Mouse (Mus musculus) cerebellum, adult 2 months (tissue): ENCODE data around the gene Nr1h2. TPM values are rescaled to one million over a fixed set of nuclear protein-coding genes. Genes with fewer than 3 reads are reported as not detected.

Experiments used
- DNase-seq, 2 experiments: peaks; one replicate each; pipeline ENCODE4 v3.0.0; 2021
- H3K27ac ChIP-seq: fragments of 200-500 bp; 2 replicates; pipeline ENCODE4 v1.5.1; 2012; ENCODE audit warnings: low read length, control low read depth, inconsistent platforms; ENCODE audit not compliant: insufficient read depth
- H3K27me3 ChIP-seq: fragments of 200-500 bp; 2 replicates; pipeline ENCODE4 v1.6.1; 2012; ENCODE audit warnings: inconsistent platforms, mild to moderate bottlenecking, low read length, moderate library complexity; ENCODE audit not compliant: control insufficient read depth, insufficient read depth
- H3K4me1 ChIP-seq: fragments of 200-500 bp; 2 replicates; pipeline ENCODE4 v1.6.1; 2011; ENCODE audit warnings: low read length; ENCODE audit not compliant: control insufficient read depth, insufficient read depth
- H3K4me3 ChIP-seq: fragments of 200-500 bp; replicated peaks from 2 replicates; pipeline ENCODE3; 2011; ENCODE audit warnings: mild to moderate bottlenecking, low read depth, low read length, control low read depth; ENCODE audit not compliant: insufficient read depth
- CTCF ChIP-seq: fragments of 200-500 bp; IDR thresholded peaks from 2 replicates; pipeline ENCODE4 v1.5.1; 2011; ENCODE audit warnings: low read depth, mild to moderate bottlenecking, control low read depth, low read length, moderate library complexity, borderline replicate concordance; ENCODE audit not compliant: insufficient read depth
- POLR2A ChIP-seq: fragments of 200-500 bp; IDR thresholded peaks from 2 replicates; pipeline ENCODE4 v1.6.1; 2011; ENCODE audit warnings: low read length, control low read depth, borderline replicate concordance; ENCODE audit not compliant: insufficient read depth
- WGBS: fragments of 180-500 bp; shearing (Covaris S2); methylation state at CpG from one replicate; pipeline ENCODE4 v1.1.7; 2018; 5-methylcytosine and 5-hydroxymethylcytosine counted together
- polyA plus RNA-seq: library from polyadenylated mRNA; depleted of rRNA; stranded (reverse); fragments of >200 nt; gene quantifications from 2 replicates; pipeline ENCODE4 v1.2.3, GENCODE M21; 2012

Gene Nr1h2
- polyA plus RNA-seq, 1 experiment = 106 TPM

DNA sequence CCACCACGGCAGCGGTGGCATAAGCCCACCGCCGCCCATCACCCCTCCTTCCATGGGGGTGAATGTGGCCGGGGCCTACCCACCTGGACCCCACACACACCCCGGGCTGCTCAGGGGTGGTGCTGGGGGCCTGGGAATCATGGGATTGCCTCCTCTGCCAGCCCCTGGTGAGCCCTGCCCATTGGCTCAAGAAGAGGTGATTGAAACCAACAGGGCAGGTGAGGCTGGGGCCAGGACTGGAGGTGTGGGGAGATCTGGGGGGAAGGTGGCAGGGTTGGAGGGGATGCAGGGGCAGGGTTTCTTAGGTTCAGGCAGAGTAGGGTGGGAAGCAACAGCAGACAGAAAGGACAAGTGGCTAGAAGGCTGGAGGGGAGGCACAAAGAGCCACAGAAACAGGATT lies 42.3 kb upstream of the Nr1h2 start:
- Histone ChIP-seq H3K27me3 (no peaks in the 10 kb centered on the region), H3K27ac (peak overlapping the region; percentile 34; the same call in 1 of the 2 replicates), H3K4me1 (peaks cover 54% of the 10 kb centered on the region), H3K4me3 (no peak overlapping the region)
- TF ChIP-seq POLR2A (no peak), CTCF (no peak)
- peak in 1 of 2 experiments; percentile 41 for DNase-seq
- 84% methylated on average over 6 of the region's 6 CpGs for WGBS

DNA sequence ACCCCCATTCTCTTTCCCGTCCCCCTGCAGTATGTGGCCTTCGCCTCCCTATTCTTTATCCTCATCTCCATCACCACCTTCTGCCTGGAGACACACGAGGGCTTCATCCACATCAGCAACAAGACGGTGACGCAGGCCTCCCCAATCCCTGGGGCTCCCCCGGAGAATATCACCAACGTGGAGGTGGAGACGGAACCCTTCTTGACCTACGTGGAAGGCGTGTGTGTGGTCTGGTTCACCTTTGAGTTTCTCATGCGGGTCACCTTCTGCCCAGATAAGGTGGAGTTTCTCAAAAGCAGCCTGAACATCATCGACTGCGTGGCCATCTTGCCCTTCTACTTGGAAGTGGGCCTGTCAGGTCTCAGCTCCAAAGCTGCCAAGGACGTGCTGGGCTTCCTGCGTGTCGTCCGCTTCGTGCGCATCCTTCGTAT lies 41.4 kb upstream of the Nr1h2 start:
- Histone ChIP-seq H3K27ac (peak overlapping the region; percentile 92), H3K4me1 (peaks cover 46% of the 10 kb centered on the region), H3K4me3 (peak overlapping the region; percentile 13), H3K27me3 (no peaks in the 10 kb centered on the region)
- 35% methylated on average over 20 of the region's 20 CpGs for WGBS
- DNase-seq = peak; percentile 58 to 63
- no peak; the same call in 1 of the 2 replicates for TF ChIP-seq POLR2A
- TF ChIP-seq CTCF = no peak

DNA sequence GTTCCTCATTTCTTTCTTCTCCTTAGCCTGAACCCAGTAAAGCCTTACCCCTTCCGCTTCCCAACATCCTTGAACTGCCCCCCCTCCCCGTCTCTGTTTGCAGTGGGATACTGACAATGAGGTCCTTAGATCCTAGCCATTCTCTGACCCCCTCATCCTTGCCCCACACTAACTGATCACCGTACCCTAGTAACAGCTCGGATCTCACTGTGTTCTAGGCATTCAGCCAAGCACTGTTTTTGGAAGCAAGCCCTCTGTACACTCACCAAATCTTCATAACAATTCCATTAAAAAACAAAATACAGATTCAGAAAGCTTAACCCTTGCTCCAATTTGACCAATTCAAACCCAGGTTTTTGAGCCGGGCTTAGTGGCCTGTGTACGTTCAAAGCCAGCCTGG lies 40.5 kb upstream of the Nr1h2 start:
- peak overlapping the region; percentile 86 for H3K4me3 ChIP-seq
- H3K27ac ChIP-seq = peak overlapping the region; percentile 92
- H3K4me1 ChIP-seq = peaks cover 38% of the 10 kb centered on the region
- peak; percentile 87 to 90 for DNase-seq
- TF ChIP-seq CTCF (no peak), POLR2A (peak; percentile 8; the same call in 1 of the 2 replicates)
- WGBS = 2% methylated on average over 6 of the region's 6 CpGs
- H3K27me3 ChIP-seq = no peaks in the 10 kb centered on the region

- Histone ChIP-seq H3K4me1 (peaks cover 36% of the 10 kb centered on the region), H3K27me3 (no peaks in the 10 kb centered on the region), H3K27ac (peak overlapping the region; percentile 92), H3K4me3 (peak overlapping the region; percentile 86)
- TF ChIP-seq CTCF = no peak
- peak; percentile 69; the same call in 1 of the 2 replicates for TF ChIP-seq POLR2A
- DNase-seq = peak; percentile 97 to 98
- WGBS = under 1% methylated on average over 22 of the region's 22 CpGs
These were observed 40.0 kb upstream of the Nr1h2 start for GRCm38 (mm10) chr7:44593775-44594174.

DNA sequence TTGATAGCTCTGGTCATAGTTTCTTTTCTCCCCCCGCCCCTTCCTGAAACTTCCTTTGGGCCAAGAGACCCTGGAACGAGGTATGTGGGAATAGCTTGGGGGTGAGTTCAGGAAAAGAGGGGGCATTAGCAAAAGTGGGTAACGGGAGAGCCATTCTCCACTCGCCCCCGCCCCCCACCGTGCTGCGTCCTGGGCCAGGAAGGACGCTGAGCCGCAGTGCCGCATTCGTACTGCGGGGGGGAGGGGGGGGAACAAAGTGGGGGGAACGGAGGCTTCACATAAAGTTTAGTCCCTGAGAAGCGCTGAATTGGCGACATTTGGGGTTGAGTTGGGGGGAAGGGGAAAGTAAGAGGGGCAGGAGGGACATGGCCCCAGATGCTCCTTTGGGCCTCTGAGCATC lies 39.3 kb upstream of the Nr1h2 start:
- Histone ChIP-seq H3K27ac (peak overlapping the region; percentile 87), H3K4me3 (peak overlapping the region; percentile 86), H3K27me3 (no peaks in the 10 kb centered on the region), H3K4me1 (peaks cover 32% of the 10 kb centered on the region)
- TF ChIP-seq CTCF = no peak
- TF ChIP-seq POLR2A = no peak
- 2% methylated on average over 15 of the region's 15 CpGs for WGBS
- DNase-seq = peak; percentile 48 to 49

GRCm38 (mm10) chr7:44591348-44592116 lies 37.8 kb upstream of the Nr1h2 start:
- peak; percentile 67 to 74 for DNase-seq
- no peak for TF ChIP-seq CTCF
- no peak for TF ChIP-seq POLR2A
- Histone ChIP-seq H3K27ac (peak overlapping the region; percentile 57), H3K27me3 (no peaks in the 10 kb centered on the region), H3K4me1 (peaks cover 19% of the 10 kb centered on the region), H3K4me3 (peak overlapping the region; percentile 86)
- WGBS = under 1% methylated on average over 56 of the region's 60 CpGs

- Histone ChIP-seq H3K4me1 (peaks cover 12% of the 10 kb centered on the region), H3K27ac (peak within 1 kb of the TSS; percentile 74), H3K27me3 (no peaks in the 10 kb centered on the region), H3K4me3 (peak within 1 kb of the TSS; percentile 97)
- 2% methylated on average over 80 of the region's 80 CpGs for WGBS
- TF ChIP-seq CTCF = no peak
- TF ChIP-seq POLR2A = peak; percentile 97
- DNase-seq = peak; percentile 96 to 99
These were observed 36.9 kb upstream of the Nr1h2 start, which contains the start of gene Kcnc3 for GRCm38 (mm10) chr7:44590402-44591347. Gene Kcnc3, plus strand, starts transcription at chr7:44590664.
